Mouse (Mus musculus) embryonic facial prominence, embryonic 12.5 days (tissue): Measurements from ENCODE around the gene Serpina1b. TPM values are rescaled to one million over a fixed set of nuclear protein-coding genes. Genes with fewer than 3 reads are reported as not detected.
"Not testable (repeated sequence)": the region's sequence is repeated elsewhere in the genome, so short reads cannot be mapped to it uniquely, and the experiment has no call there.

Experiments
- ATAC-seq: fragments of 200-750 bp; cut with Nextera tagmentation; 2 replicates; pipeline ENCODE4 v1.8.0; 2017; ENCODE audit not compliant: insufficient number of reproducible peaks, insufficient read depth, low FRiP score, low TSS enrichment
- H3K27ac ChIP-seq: fragments of 300-500 bp; sonication (generic); 2 replicates; pipeline ENCODE4 v1.5.1; 2016; ENCODE audit warnings: mild to moderate bottlenecking
- H3K27me3 ChIP-seq: fragments of 300-500 bp; sonication (generic); 2 replicates; pipeline ENCODE4 v1.6.1; 2016; ENCODE audit warnings: mild to moderate bottlenecking, moderate library complexity
- H3K36me3 ChIP-seq: fragments of 300-500 bp; sonication (generic); 2 replicates; pipeline ENCODE4 v1.6.1; 2016; ENCODE audit warnings: mild to moderate bottlenecking
- H3K4me1 ChIP-seq: fragments of 300-500 bp; sonication (generic); 2 replicates; pipeline ENCODE4 v1.6.1; 2016
- H3K4me2 ChIP-seq: fragments of 300-500 bp; sonication (generic); replicated peaks from 2 replicates; pipeline ENCODE4 v1.6.1; 2016; ENCODE audit warnings: mild to moderate bottlenecking, moderate library complexity
- H3K4me3 ChIP-seq: fragments of 300-500 bp; sonication (generic); 2 replicates; pipeline ENCODE4 v1.5.1; 2016; ENCODE audit warnings: mild to moderate bottlenecking
- H3K9ac ChIP-seq: fragments of 300-500 bp; sonication (generic); 2 replicates; pipeline ENCODE4 v1.6.1; 2016; ENCODE audit warnings: mild to moderate bottlenecking, moderate library complexity
- H3K9me3 ChIP-seq: fragments of 300-500 bp; sonication (generic); 2 replicates; pipeline ENCODE4 v1.6.1; 2016; ENCODE audit warnings: mild to moderate bottlenecking, moderate library complexity
- WGBS: fragments of 180-500 bp; shearing (Covaris S2); methylation state at CpG from one replicate; pipeline ENCODE4 v1.1.7; 2016; 5-methylcytosine and 5-hydroxymethylcytosine counted together
- polyA plus RNA-seq: library from polyadenylated mRNA; unstranded; fragments of >200 nt; fragmentation: Nextera tagmentation; extraction: Ambion mirVana; gene quantifications from 2 replicates; pipeline ENCODE4 v1.2.1, GENCODE M21; 2016

The Serpina1b gene
- 0.18 and 0.31 TPM in 2 replicates for polyA plus RNA-seq

- not testable (repeated sequence) for H3K27me3 ChIP-seq, H3K4me3 ChIP-seq, H3K4me1 ChIP-seq, H3K4me2 ChIP-seq, H3K9ac ChIP-seq, H3K27ac ChIP-seq, H3K9me3 ChIP-seq, ATAC-seq, H3K36me3 ChIP-seq
- WGBS: 76% methylated on average over 4 of the region's 4 CpGs
Measured at GRCm38 (mm10) chr12:103830273-103830672, at the start of gene Serpina1b. Gene Serpina1b (minus strand): TSS chr12:103830373.

- ATAC-seq, H3K9ac ChIP-seq, H3K27ac ChIP-seq, H3K4me3 ChIP-seq, H3K9me3 ChIP-seq, H3K27me3 ChIP-seq, H3K4me2 ChIP-seq, H3K4me1 ChIP-seq, H3K36me3 ChIP-seq: not testable (repeated sequence)
- WGBS: 74% methylated on average over 1 of the region's 1 CpGs
Measured at GRCm38 (mm10) chr12:103866873-103867272, 36.7 kb upstream of the Serpina1b start.

DNA sequence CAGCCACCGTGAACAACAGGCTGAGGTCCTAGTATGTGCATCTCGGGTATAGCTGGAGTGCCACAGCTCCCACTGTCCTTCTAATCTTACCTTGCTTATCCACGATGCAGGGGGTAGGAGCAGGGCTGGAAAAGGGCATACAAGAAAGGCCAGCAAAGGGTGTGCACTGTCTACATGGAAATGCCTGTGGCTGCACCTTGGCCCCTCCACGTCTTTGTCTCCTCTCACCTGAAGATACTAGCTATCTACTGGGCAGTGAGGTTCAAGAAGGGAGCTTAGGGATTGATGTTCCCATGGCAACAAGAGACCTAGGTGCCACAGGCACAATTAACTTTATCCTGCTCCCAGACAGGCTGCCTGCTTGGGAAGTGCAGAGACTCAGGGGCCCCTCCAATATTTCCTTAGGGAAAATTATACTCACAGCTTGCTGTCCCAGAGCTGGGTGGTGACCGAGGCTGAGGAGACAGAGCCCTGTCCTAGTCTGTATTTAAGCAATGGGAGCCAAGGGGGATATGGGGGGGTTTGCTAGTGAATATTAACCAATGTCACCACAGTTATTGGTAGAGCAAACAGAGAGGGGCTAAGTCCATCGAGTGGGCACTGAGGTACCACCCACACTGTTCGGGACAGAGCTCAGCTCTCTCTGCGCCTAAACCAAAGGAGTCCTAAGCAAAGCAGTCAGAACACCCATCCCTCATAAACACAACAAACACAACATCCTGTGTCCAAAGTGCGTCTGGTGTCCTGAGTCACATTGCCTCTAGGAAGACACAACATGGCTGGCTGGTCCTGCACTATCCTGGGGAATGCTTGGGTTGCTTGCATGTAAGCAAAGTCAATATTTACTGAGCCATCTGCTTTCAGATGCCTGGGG lies 33.2 kb upstream of the Serpina1b start, which contains the start of gene Serpina1a:
Gene Serpina1a, minus strand, starts transcription at position 462 of the 874 bp plus-strand sequence.
- not testable (repeated sequence) for ATAC-seq, H3K4me3 ChIP-seq, H3K27ac ChIP-seq, H3K4me1 ChIP-seq, H3K9ac ChIP-seq, H3K9me3 ChIP-seq, H3K27me3 ChIP-seq, H3K36me3 ChIP-seq, H3K4me2 ChIP-seq
- WGBS: 82% methylated on average over 9 of the region's 9 CpGs

- no peaks in the 10 kb centered on the region for H3K4me1 ChIP-seq
- ATAC-seq: no peak
- H3K9ac ChIP-seq: no peak overlapping the region
- H3K9me3 ChIP-seq: no peaks in the 10 kb centered on the region
- no peaks in the 10 kb centered on the region for H3K27me3 ChIP-seq
- H3K36me3 ChIP-seq: no peaks in the 10 kb centered on the region
- 64% methylated on average over 3 of the region's 3 CpGs for WGBS
- no peak overlapping the region for H3K4me3 ChIP-seq
- no peak overlapping the region for H3K27ac ChIP-seq
- no peak overlapping the region for H3K4me2 ChIP-seq
Measured at GRCm38 (mm10) chr12:103860976-103861375, 30.8 kb upstream of the Serpina1b start.

- not testable (repeated sequence) for H3K36me3 ChIP-seq, H3K9me3 ChIP-seq, H3K4me2 ChIP-seq, H3K4me3 ChIP-seq, H3K4me1 ChIP-seq, H3K27me3 ChIP-seq, ATAC-seq, H3K9ac ChIP-seq, H3K27ac ChIP-seq
- WGBS: 84% methylated on average over 3 of the region's 4 CpGs
Measured at GRCm38 (mm10) chr12:103860571-103860970, 30.4 kb upstream of the Serpina1b start.

DNA sequence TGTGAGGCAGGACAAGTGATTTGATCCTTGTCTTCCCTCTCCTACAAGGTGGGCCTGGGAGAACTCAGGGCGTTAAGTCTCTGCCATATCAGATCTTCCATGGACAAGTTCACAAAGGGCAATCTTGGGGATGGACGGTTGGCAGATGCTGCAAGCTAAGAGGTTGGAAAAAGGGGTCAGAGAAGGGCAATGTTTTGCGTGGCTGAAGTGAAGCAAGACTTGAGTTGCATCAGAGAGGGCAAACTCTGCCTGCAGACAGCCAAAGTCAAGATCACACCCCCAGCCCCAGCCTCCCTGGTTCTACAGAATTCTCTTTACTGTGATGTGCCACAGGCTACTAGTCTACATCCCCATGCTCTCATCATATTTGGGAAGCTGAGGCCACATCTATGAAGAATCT lies 29.4 kb upstream of the Serpina1b start:
- H3K9me3 ChIP-seq, ATAC-seq, H3K4me1 ChIP-seq, H3K4me2 ChIP-seq, H3K27ac ChIP-seq, H3K9ac ChIP-seq, H3K4me3 ChIP-seq, H3K27me3 ChIP-seq, H3K36me3 ChIP-seq: not testable (repeated sequence)
- 67% methylated on average over 3 of the region's 3 CpGs for WGBS

DNA sequence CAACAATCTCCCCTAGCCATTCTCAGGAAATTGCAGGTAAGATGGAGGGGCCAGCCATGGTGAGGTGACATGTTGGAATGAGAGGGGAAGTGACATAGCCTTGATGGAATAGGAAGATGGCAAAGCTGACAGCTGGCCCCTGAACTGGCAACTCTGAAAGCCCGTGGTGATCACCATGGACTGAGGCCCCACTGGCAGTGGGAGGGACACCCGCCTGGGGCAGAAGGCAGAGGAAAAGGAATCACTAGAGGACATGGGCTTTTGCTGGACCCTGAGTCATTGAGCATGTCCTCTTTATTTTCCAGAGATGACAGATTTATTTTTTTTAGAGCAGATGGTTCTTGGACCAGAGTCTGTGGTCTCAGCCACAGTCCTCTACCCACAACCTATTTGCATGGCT lies 22.9 kb upstream of the Serpina1b start:
- not testable (repeated sequence) for H3K9ac ChIP-seq, H3K4me1 ChIP-seq, H3K36me3 ChIP-seq, H3K9me3 ChIP-seq, H3K27me3 ChIP-seq, H3K27ac ChIP-seq, H3K4me3 ChIP-seq, ATAC-seq, H3K4me2 ChIP-seq
- 75% methylated on average over 2 of the region's 2 CpGs for WGBS

DNA sequence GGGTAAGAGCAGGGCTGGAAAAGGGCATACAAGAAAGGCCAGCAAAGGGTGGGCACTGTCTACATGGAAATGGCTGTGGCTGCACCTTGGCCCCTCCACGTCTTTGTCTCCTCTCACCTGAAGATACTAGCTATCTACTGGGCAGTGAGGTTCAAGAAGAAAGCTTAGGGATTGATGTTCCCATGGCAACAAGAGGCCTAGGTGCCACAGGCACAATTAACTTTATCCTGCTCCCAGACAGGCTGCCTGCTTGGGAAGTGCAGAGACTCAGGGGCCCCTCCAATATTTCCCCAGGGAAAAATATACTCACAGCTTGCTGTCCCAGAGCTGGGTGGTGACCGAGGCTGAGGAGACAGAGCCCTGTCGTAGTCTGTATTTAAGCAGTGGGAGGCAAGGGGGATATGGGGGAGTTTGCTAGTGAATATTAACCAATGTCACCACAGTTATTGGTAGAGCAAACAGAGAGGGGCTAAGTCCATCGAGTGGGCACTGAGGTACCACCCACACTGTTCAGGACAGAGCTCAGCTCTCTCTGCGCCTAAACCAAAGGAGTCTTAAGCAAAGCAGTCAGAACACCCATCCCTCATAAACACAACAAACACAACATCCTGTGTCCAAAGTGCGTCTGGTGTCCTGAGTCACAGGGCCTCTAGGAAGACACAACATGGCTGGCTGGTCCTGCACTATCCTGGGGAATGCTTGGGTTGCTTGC lies 2.4 kb downstream of the Serpina1b start:
- not testable (repeated sequence) for H3K27me3 ChIP-seq, H3K9me3 ChIP-seq, H3K9ac ChIP-seq, H3K4me3 ChIP-seq, H3K4me2 ChIP-seq, H3K27ac ChIP-seq, H3K36me3 ChIP-seq, H3K4me1 ChIP-seq, ATAC-seq
- 86% methylated on average over 6 of the region's 6 CpGs for WGBS

DNA sequence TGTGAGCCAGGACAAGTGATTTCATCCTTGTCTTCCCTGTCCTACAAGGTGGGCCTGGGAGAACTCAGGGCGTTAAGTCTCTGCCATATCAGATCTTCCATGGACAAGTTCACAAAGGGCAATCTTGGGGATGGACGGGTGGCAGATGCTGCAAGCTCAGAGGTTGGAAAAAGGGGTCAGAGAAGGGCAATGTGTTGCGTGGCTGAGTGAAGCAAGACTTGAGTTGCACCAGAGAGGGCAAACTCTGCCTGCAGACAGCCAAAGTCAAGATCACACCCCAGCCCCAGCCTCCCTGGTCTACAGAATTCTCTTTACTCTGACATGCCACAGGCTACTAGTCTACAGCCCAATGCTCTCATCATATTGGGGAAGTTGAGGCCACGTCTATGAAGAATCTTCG lies 6.3 kb downstream of the Serpina1b start:
- H3K27me3 ChIP-seq, H3K4me2 ChIP-seq, H3K36me3 ChIP-seq, H3K9me3 ChIP-seq, ATAC-seq, H3K4me3 ChIP-seq, H3K27ac ChIP-seq, H3K4me1 ChIP-seq, H3K9ac ChIP-seq: not testable (repeated sequence)
- 67% methylated on average over 5 of the region's 5 CpGs for WGBS

GRCm38 (mm10) chr12:103773246-103773851 lies 56.8 kb downstream of the Serpina1b start, which contains the start of gene Serpina1d:
Gene Serpina1d (minus strand): TSS chr12:103773592.
- H3K27ac ChIP-seq, H3K27me3 ChIP-seq, H3K4me1 ChIP-seq, H3K9me3 ChIP-seq, H3K4me3 ChIP-seq, H3K4me2 ChIP-seq, ATAC-seq, H3K36me3 ChIP-seq, H3K9ac ChIP-seq: not testable (repeated sequence)
- 83% methylated on average over 6 of the region's 6 CpGs for WGBS

DNA sequence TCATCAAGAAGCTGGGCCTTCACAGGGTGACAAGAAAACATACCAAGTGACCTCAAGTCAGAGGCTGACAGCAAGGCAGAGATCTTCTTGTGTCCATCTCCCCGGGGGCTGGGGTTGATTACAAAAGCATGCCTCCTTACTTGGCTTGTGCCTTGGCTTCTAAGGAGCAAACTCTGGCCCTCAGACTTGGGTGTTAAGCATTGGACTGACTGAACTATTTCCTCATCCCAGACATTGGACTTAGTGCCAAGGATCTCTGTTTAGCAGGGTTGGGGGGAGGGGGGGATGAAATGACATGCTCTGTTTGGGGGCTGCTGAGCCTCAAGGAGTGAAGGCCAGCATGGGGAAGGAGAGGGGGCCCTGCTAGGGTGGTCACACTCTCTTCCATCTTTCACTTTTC lies 59.6 kb downstream of the Serpina1b start:
- H3K36me3 ChIP-seq, H3K27me3 ChIP-seq, H3K4me1 ChIP-seq, H3K4me3 ChIP-seq, H3K4me2 ChIP-seq, H3K9ac ChIP-seq, H3K27ac ChIP-seq, ATAC-seq, H3K9me3 ChIP-seq: not testable (repeated sequence)
- 78% methylated on average over 1 of the region's 1 CpGs for WGBS

DNA sequence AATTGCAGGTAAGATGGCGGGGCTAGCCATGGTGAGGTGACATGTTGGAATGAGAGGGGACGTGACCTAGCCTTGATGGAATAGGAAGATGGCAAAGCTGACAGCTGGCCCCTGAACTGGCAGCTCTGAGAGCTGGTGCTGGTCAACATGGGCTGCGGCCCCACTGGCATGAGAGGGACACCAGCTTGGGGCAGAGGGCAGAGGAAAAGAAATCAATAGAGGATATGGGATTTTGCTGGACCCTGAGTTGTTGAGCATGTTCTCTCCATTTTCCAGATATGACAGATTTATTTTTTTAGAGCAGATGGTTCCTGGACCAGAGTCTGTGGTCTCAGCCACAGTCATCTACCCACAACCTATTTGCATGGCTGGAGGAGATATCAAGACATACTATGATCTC lies 67.1 kb downstream of the Serpina1b start:
- not testable (repeated sequence) for H3K4me3 ChIP-seq, H3K4me1 ChIP-seq, H3K9me3 ChIP-seq, H3K4me2 ChIP-seq, H3K9ac ChIP-seq, H3K27ac ChIP-seq, ATAC-seq, H3K36me3 ChIP-seq, H3K27me3 ChIP-seq
- WGBS: 84% methylated on average over 3 of the region's 3 CpGs
